Mouse (Mus musculus): ENCODE measurements around the gene Shisal2a. TPM values are rescaled to one million over a fixed set of nuclear protein-coding genes. Genes with fewer than 3 reads are reported as not detected.
A peak's percentile ranks its signal among the peaks of the same experiment; 100 is the strongest.

Gene Shisal2a
- polyA plus RNA-seq, 1 experiment from 2014 or later, result 3.0 TPM

DNA sequence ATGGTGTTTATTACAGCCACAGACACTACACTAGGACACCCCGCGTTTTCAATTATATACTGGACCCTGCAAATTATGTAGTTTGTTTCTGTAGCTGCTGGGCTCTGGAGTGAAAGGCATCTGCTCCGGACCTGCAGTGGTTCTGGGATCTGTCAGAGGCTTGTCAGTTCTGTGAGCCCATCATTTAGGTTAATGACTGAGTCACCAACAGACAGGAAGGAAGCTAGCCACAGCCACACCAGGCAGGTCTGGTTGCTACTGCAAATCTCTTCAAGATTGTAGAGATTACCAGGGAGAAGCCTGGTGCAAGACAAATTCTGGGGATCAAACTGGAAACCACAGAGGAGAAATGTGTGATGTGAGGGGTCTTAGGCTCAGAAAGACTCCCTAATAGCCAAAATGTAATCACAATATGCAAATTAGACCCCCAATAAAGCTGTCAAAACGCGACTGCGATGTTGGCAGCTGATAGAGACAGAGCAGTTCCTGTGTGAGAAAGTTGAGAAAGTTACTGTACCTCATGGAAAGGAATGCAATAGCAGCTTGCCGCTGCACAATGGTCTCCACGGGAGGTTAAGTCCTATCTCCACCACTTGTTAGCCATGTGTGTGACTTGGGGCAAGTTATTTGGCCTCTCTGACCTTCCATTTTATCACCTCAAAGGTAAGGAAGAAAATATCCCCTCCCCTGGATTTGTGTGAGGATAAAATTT, 33.2 kb downstream of the Shisal2a start:
- Histone ChIP-seq H3K9me3 (ENCODE audit: control insufficient read depth, low read length) (no peaks in the 10 kb centered on the region), H3K27me3 (ENCODE audit: control insufficient read depth, insufficient read depth, low read length) (no peaks in the 10 kb centered on the region), H3K4me2 (ENCODE audit: low read depth, low read length, severe bottlenecking) (no peak overlapping the region), H3K9ac (ENCODE audit: low read length) (no peak overlapping the region; the same call in 1 of the 2 replicates), H3K4me1 (replicated peaks; ENCODE audit: control insufficient read depth, insufficient read depth, low read length) (peaks cover 24% of the 10 kb centered on the region), H3K27ac (ENCODE audit: low read depth, low read length) (peak overlapping the region; percentile 82), H3K36me3 (ENCODE audit: control insufficient read depth, insufficient read depth, low read length) (no peaks in the 10 kb centered on the region), H3K4me3 (ENCODE audit: low read depth, low read length) (no peak overlapping the region)
- ATAC-seq (replicated peaks; ENCODE audit: low FRiP score) (no peak), DNase-seq (ENCODE audit: low spot score) (no peak)
- 52% methylated on average over 8 of the region's 8 CpGs for WGBS

DNA sequence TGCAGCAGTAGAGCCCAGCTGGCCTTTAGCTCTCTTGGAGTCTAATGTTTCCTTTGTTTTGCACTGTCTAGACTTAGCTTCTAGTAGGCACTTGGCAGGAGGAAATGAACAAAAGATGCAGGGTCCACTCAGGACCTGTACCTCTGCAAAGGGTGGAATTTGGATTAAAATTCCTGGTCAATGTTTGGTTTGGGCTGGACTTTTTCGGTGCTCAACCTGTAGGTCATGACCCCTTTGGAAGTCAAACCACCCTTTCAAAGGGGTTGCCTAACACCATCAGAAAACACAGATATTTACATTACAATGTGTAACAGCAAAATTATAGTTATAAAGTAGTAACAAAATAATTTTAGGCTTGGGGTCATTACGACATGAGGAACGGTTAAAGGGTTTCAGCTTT, 34.1 kb downstream of the Shisal2a start:
- Histone ChIP-seq H3K27ac (ENCODE audit: low read depth, low read length) (no peak overlapping the region), H3K9me3 (ENCODE audit: control insufficient read depth, low read length) (no peaks in the 10 kb centered on the region), H3K9ac (ENCODE audit: low read length) (no peak overlapping the region), H3K4me3 (ENCODE audit: low read depth, low read length) (no peak overlapping the region), H3K27me3 (ENCODE audit: control insufficient read depth, insufficient read depth, low read length) (no peaks in the 10 kb centered on the region), H3K36me3 (ENCODE audit: control insufficient read depth, insufficient read depth, low read length) (no peaks in the 10 kb centered on the region), H3K4me1 (replicated peaks; ENCODE audit: control insufficient read depth, insufficient read depth, low read length) (peaks cover 24% of the 10 kb centered on the region), H3K4me2 (ENCODE audit: low read depth, low read length, severe bottlenecking) (no peak overlapping the region)
- DNase-seq (ENCODE audit: low spot score), result no peak
- no peak for ATAC-seq (replicated peaks; ENCODE audit: low FRiP score)
- WGBS, result 70% methylated on average over 3 of the region's 3 CpGs

DNA sequence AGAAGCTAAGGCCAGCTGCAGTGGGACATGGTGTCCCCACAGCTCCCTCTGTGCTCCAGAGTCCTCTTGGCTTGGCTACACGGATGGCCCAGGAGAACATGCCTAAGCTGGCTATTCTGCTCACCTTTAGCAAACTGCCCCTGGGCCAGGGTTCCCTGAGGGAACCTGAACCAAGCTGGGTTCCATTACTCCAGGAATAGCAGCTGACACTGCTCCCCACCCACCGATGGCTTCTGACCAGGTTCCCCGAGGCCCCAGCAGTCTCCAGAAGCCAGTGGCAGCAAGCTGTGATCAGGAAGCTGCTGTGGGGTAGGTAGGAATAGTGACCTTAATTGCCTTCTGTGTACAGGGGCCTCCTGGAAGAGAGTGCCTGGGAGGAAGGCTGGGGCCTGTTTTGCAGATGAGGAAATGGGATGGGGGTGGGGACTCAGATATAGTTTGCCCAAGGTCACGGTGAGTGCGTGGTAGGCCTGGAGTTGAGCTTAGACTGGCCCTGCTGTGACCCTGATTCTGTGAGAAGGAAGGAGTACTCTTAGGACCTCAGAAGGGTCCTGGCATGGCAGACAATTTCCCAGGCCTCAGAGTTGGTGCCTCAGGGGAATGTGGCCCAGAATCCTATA, 34.8 kb downstream of the Shisal2a start:
- ATAC-seq (replicated peaks; ENCODE audit: low FRiP score) (no peak), DNase-seq (ENCODE audit: low spot score) (no peak)
- no peak overlapping the region for H3K27ac ChIP-seq (ENCODE audit: low read depth, low read length)
- no peak overlapping the region for H3K4me2 ChIP-seq (ENCODE audit: low read depth, low read length, severe bottlenecking)
- H3K36me3 ChIP-seq (ENCODE audit: control insufficient read depth, insufficient read depth, low read length), result no peaks in the 10 kb centered on the region
- H3K27me3 ChIP-seq (ENCODE audit: control insufficient read depth, insufficient read depth, low read length), result no peaks in the 10 kb centered on the region
- no peak overlapping the region for H3K9ac ChIP-seq (ENCODE audit: low read length)
- no peaks in the 10 kb centered on the region for H3K9me3 ChIP-seq (ENCODE audit: control insufficient read depth, low read length)
- H3K4me3 ChIP-seq (ENCODE audit: low read depth, low read length), result no peak overlapping the region
- H3K4me1 ChIP-seq (replicated peaks; ENCODE audit: control insufficient read depth, insufficient read depth, low read length), result peaks cover 24% of the 10 kb centered on the region
- WGBS, result 64% methylated on average over 5 of the region's 5 CpGs

DNA sequence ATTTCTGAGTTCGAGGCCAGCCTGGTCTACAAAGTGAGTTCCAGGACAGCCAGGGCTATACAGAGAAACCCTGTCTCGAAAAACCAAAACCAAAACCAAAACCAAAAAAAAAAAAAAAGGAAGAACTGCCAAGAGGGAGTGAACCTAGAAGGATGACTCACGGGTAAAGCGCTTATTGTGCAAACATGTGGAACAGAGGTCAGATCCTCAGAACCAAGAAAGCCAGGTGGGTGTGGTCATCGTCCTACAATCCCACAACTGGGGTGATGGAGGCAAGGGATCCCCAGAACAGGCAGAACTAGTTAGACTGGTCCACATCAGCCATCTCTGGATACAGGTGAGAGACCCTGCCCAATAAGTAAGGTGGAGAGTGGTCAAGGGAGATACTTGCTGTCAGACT, 36.0 kb downstream of the Shisal2a start:
- Histone ChIP-seq H3K9ac (ENCODE audit: low read length) (no peak overlapping the region), H3K4me2 (ENCODE audit: low read depth, low read length, severe bottlenecking) (no peak overlapping the region), H3K4me1 (replicated peaks; ENCODE audit: control insufficient read depth, insufficient read depth, low read length) (peaks cover 24% of the 10 kb centered on the region), H3K9me3 (ENCODE audit: control insufficient read depth, low read length) (no peaks in the 10 kb centered on the region), H3K36me3 (ENCODE audit: control insufficient read depth, insufficient read depth, low read length) (no peaks in the 10 kb centered on the region), H3K27me3 (ENCODE audit: control insufficient read depth, insufficient read depth, low read length) (no peaks in the 10 kb centered on the region), H3K4me3 (ENCODE audit: low read depth, low read length) (no peak overlapping the region), H3K27ac (ENCODE audit: low read depth, low read length) (no peak overlapping the region)
- ATAC-seq (replicated peaks; ENCODE audit: low FRiP score) (no peak), DNase-seq (ENCODE audit: low spot score) (no peak)
- 94% methylated on average over 5 of the region's 5 CpGs for WGBS

DNA sequence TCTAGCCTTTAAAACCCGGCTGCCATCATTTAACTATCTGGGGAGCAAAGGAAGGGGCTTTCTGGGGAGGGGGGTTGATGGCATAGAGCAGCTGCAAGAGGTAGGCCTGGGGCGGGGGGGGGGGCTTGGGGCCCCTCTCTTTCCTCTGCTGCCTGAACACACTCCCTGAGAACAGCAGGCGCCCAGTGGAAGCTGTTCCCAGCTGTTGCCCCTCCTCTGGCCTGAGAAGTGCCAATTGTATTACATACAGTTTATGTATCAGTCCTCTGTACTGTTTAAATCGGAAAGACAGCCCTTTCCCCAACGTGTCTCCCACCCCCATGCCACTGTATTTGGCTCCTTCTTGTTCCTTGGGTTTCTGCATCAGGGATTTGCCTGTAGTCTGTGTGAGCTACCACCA, 37.3 kb downstream of the Shisal2a start:
- H3K9me3 ChIP-seq (ENCODE audit: control insufficient read depth, low read length), result no peaks in the 10 kb centered on the region
- DNase-seq (ENCODE audit: low spot score), result no peak
- peaks cover 18% of the 10 kb centered on the region for H3K4me1 ChIP-seq (replicated peaks; ENCODE audit: control insufficient read depth, insufficient read depth, low read length)
- H3K27me3 ChIP-seq (ENCODE audit: control insufficient read depth, insufficient read depth, low read length), result no peaks in the 10 kb centered on the region
- no peak overlapping the region for H3K4me2 ChIP-seq (ENCODE audit: low read depth, low read length, severe bottlenecking)
- H3K9ac ChIP-seq (ENCODE audit: low read length), result no peak overlapping the region
- no peak overlapping the region for H3K4me3 ChIP-seq (ENCODE audit: low read depth, low read length)
- H3K36me3 ChIP-seq (ENCODE audit: control insufficient read depth, insufficient read depth, low read length), result no peaks in the 10 kb centered on the region
- H3K27ac ChIP-seq (ENCODE audit: low read depth, low read length), result no peak overlapping the region
- WGBS, result 20% methylated on average over 5 of the region's 5 CpGs
- ATAC-seq (replicated peaks; ENCODE audit: low FRiP score), result no peak

DNA sequence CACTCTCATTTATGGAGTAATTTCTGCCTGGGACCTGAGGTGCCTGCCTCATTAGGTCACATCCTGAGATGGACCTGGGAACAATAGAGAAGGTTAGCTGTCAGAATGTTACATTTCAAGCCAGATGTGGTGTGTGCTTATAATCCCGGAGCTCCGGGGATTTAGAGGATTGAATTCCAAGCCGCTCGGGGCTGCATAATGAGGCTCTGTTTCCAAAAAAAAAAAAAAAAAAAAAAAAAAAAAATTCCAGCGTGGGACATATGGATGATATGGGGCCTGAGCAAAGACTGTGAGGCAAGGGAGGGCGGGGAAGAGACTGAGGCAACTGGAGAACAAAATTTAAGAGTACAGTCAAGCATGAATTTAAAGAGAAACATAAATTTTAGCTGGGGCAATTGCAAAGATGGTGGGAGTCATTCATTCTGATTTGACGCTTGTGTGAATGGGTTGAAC, 38.5 kb downstream of the Shisal2a start:
- Histone ChIP-seq H3K4me1 (replicated peaks; ENCODE audit: control insufficient read depth, insufficient read depth, low read length) (peaks cover 11% of the 10 kb centered on the region), H3K4me3 (ENCODE audit: low read depth, low read length) (no peak overlapping the region), H3K36me3 (ENCODE audit: control insufficient read depth, insufficient read depth, low read length) (no peaks in the 10 kb centered on the region), H3K27ac (ENCODE audit: low read depth, low read length) (peak overlapping the region; percentile 48; the same call in 1 of the 2 replicates), H3K4me2 (ENCODE audit: low read depth, low read length, severe bottlenecking) (no peak overlapping the region; the same call in 1 of the 2 replicates), H3K27me3 (ENCODE audit: control insufficient read depth, insufficient read depth, low read length) (no peaks in the 10 kb centered on the region), H3K9me3 (ENCODE audit: control insufficient read depth, low read length) (no peaks in the 10 kb centered on the region), H3K9ac (ENCODE audit: low read length) (no peak overlapping the region)
- ATAC-seq (replicated peaks; ENCODE audit: low FRiP score), result peak; percentile 34; the same call in 1 of the 2 replicates
- WGBS, result 11% methylated on average over 7 of the region's 7 CpGs
- DNase-seq (ENCODE audit: low spot score), result no peak

DNA sequence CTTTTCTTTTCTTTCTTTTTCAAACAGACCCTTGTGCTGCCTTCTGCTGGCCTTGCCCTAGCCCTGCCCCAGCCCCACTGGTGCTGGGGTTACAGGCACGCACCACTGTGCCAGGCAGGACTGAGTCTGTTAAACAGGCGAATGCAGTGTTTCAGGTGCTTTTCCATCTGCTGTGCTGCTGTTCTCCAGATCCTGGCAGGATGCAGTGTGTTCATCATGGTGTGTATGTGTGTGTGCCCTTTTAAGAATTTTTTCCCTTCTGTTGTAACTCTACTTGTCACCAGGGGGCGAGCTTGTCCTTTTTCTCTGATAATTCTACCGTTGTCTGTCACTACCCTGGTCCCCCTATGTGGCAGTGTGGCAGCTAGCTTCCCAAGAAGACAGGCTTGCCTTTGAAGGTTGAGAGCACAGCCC, 43.9 kb downstream of the Shisal2a start:
- Histone ChIP-seq H3K36me3 (ENCODE audit: control insufficient read depth, insufficient read depth, low read length) (peaks cover 6% of the 10 kb centered on the region; the same call in 1 of the 2 replicates), H3K27ac (ENCODE audit: low read depth, low read length) (0 out of 2 replicates have a peak overlapping the region, but pooled peaks have one; percentile 2), H3K4me2 (ENCODE audit: low read depth, low read length, severe bottlenecking) (no peak overlapping the region), H3K9ac (ENCODE audit: low read length) (no peak overlapping the region), H3K27me3 (ENCODE audit: control insufficient read depth, insufficient read depth, low read length) (no peaks in the 10 kb centered on the region), H3K4me1 (replicated peaks; ENCODE audit: control insufficient read depth, insufficient read depth, low read length) (no peaks in the 10 kb centered on the region; the same call in 1 of the 2 replicates), H3K4me3 (ENCODE audit: low read depth, low read length) (no peak overlapping the region), H3K9me3 (ENCODE audit: control insufficient read depth, low read length) (no peaks in the 10 kb centered on the region)
- DNase-seq (ENCODE audit: low spot score), result peak; percentile 79
- WGBS, result 15% methylated on average over 4 of the region's 4 CpGs
- ATAC-seq (replicated peaks; ENCODE audit: low FRiP score), result peak; percentile 78

DNA sequence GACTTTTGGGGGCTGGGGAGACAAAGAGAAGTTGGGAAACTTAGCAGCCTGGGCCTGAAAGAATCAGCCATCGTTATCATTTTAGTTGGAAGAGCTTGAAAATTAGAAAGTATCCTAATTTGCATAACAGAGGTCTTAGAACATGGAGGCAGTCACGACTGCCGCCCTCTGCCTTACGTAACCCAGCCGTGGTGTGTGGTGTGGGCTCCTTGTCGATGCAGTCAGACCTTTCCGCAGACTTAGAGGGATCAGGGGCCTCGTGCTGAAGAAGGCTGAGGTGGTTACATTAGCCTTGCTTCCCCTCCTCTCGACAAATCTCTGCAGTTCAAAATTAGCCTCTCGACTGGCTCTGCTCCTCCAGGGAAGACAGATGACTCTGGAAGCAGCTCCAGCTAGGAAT, 44.3 kb downstream of the Shisal2a start:
- peaks cover 6% of the 10 kb centered on the region; the same call in 1 of the 2 replicates for H3K36me3 ChIP-seq (ENCODE audit: control insufficient read depth, insufficient read depth, low read length)
- no peak overlapping the region for H3K9ac ChIP-seq (ENCODE audit: low read length)

More for the DNA sequence above, 44.3 kb downstream of the Shisal2a start:
- Histone ChIP-seq H3K4me2 (ENCODE audit: low read depth, low read length, severe bottlenecking) (no peak overlapping the region), H3K27ac (ENCODE audit: low read depth, low read length) (0 out of 2 replicates have a peak overlapping the region, but pooled peaks have one; percentile 2), H3K9me3 (ENCODE audit: control insufficient read depth, low read length) (no peaks in the 10 kb centered on the region), H3K4me3 (ENCODE audit: low read depth, low read length) (no peak overlapping the region), H3K27me3 (ENCODE audit: control insufficient read depth, insufficient read depth, low read length) (no peaks in the 10 kb centered on the region), H3K4me1 (replicated peaks; ENCODE audit: control insufficient read depth, insufficient read depth, low read length) (no peaks in the 10 kb centered on the region; the same call in 1 of the 2 replicates)
- DNase-seq (ENCODE audit: low spot score) (no peak), ATAC-seq (replicated peaks; ENCODE audit: low FRiP score) (peak; percentile 25; the same call in 1 of the 2 replicates)
- 64% methylated on average over 10 of the region's 10 CpGs for WGBS

All from forebrain, embryonic 11.5 days (tissue).